Mouse (Mus musculus) embryonic facial prominence, embryonic 14.5 days (tissue): ENCODE results near the gene Vav1. TPM values are rescaled to one million over a fixed set of nuclear protein-coding genes. Genes with fewer than 3 reads are reported as not detected.
"Not testable (repeated sequence)": the region's sequence is repeated elsewhere in the genome, so short reads cannot be mapped to it uniquely, and the experiment has no call there.

Source experiments
- ATAC-seq: fragments of 200-750 bp; cut with Nextera tagmentation; 2 replicates; pipeline ENCODE4 v1.8.0; 2017; ENCODE audit warnings: low read depth, moderate number of reproducible peaks, moderate TSS enrichment
- DNase-seq: peaks from one replicate; pipeline ENCODE4 v3.0.0-alpha.2; 2015; ENCODE audit warnings: low spot score
- H3K27ac ChIP-seq: fragments of 300-500 bp; sonication (generic); replicated peaks from 2 replicates; pipeline ENCODE4 v1.5.1; 2014; ENCODE audit warnings: low read depth, mild to moderate bottlenecking, low read length, moderate library complexity
- H3K27me3 ChIP-seq: fragments of 300-500 bp; sonication (generic); replicated peaks from 2 replicates; pipeline ENCODE4 v1.6.1; 2014; ENCODE audit warnings: low read length; ENCODE audit not compliant: control insufficient read depth, insufficient read depth
- H3K36me3 ChIP-seq: fragments of 300-500 bp; sonication (generic); 2 replicates; pipeline ENCODE4 v1.6.1; 2014; ENCODE audit warnings: low read length, mixed read lengths; ENCODE audit not compliant: control insufficient read depth, insufficient read depth
- H3K4me1 ChIP-seq: fragments of 300-500 bp; sonication (generic); 2 replicates; pipeline ENCODE4 v1.6.1; 2014; ENCODE audit warnings: antibody characterized with exemption, low read length; ENCODE audit not compliant: control insufficient read depth, insufficient read depth
- H3K4me2 ChIP-seq: fragments of 300-500 bp; sonication (generic); 2 replicates; pipeline ENCODE4 v1.6.1; 2014; ENCODE audit warnings: low read depth, mild to moderate bottlenecking, low read length, moderate library complexity, mixed read lengths
- H3K4me3 ChIP-seq: fragments of 300-500 bp; sonication (generic); 2 replicates; pipeline ENCODE4 v1.5.1; 2014; ENCODE audit warnings: low read depth, mild to moderate bottlenecking, low read length
- H3K9ac ChIP-seq: fragments of 300-500 bp; sonication (generic); 2 replicates; pipeline ENCODE4 v1.6.1; 2014; ENCODE audit warnings: low read depth, mild to moderate bottlenecking, low read length, moderate library complexity, mixed read lengths
- H3K9me3 ChIP-seq: fragments of 300-500 bp; sonication (generic); 2 replicates; pipeline ENCODE4 v1.6.1; 2016; ENCODE audit warnings: low read length; ENCODE audit not compliant: control insufficient read depth
- WGBS: fragments of 180-500 bp; shearing (Covaris S2); extraction: QIAGEN DNeasy Blood & Tissue Kit; methylation state at CpG from one replicate; pipeline ENCODE4 v1.1.7; 2014; 5-methylcytosine and 5-hydroxymethylcytosine counted together
- polyA plus RNA-seq: library from polyadenylated mRNA; unstranded; fragments of >200 nt; fragmentation: Nextera tagmentation; extraction: Ambion mirVana; gene quantifications from 2 replicates; pipeline ENCODE4 v1.2.1, GENCODE M21; 2014

Vav1 gene
- polyA plus RNA-seq, 1 experiment from 2014 or later = 4.0 TPM

DNA sequence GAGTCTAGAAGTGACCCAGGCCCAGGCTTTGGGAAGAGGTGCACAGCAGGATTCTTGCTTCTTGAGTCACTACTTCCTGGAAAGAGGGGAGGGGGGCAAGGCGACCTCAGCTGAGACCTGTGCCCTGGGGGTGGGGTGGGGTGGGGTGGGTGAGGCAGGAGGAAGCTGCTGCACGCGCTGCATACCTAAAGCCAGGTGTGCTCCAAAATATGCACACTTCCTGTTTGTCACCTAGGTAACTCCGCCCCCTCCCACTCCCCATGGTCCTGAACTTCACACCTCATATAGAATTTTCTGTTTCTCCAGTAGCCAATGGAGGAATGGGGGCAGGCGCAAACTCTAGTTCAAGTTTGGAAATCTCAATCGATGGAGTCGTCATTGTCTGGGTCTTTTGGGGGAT is 5.1 kb upstream of the Vav1 start:
- WGBS = 29% methylated on average over 7 of the region's 7 CpGs
- peaks cover 10% of the 10 kb centered on the region for H3K27me3 ChIP-seq

DNA sequence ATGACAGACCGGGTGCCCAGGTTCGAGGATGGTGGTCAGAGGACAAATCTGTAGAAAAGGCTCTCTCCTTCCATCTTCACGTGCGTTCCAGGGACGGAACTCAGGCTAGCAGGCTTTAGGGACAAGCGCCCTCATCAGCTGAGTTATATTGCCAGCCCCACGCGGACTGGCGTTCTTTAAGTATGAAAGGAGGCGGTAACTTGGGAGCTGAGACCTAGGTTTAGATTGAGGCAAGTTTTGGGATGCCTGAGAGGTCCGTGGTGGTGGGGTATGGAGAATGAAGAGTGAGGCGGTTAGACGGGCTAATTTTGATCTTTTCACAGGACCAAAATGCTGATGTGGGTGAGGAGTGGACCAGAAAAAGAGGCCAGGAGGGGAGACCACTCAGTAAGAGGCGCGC is 4.2 kb upstream of the Vav1 start:
- Histone ChIP-seq H3K27ac (no peak overlapping the region), H3K4me2 (peak overlapping the region; percentile 81), H3K27me3 (peaks cover 10% of the 10 kb centered on the region), H3K4me1 (peaks cover 13% of the 10 kb centered on the region; the same call in 1 of the 2 replicates), H3K36me3 (no peaks in the 10 kb centered on the region), H3K9me3 (no peaks in the 10 kb centered on the region), H3K4me3 (peak overlapping the region; percentile 59), H3K9ac (peak overlapping the region; percentile 65)
- ATAC-seq (0 out of 2 replicates have a peak, but pooled peaks have one; percentile 2), DNase-seq (peak; percentile 16)
- 6% methylated on average over 15 of the region's 15 CpGs for WGBS

More for the DNA sequence above, 5.1 kb upstream of the Vav1 start:
- ATAC-seq = no peak
- Histone ChIP-seq H3K4me1 (peaks cover 13% of the 10 kb centered on the region; the same call in 1 of the 2 replicates), H3K27ac (no peak overlapping the region), H3K4me3 (no peak overlapping the region), H3K9ac (no peak overlapping the region), H3K9me3 (no peaks in the 10 kb centered on the region), H3K4me2 (no peak overlapping the region), H3K36me3 (no peaks in the 10 kb centered on the region)
- DNase-seq = peak; percentile 8

DNA sequence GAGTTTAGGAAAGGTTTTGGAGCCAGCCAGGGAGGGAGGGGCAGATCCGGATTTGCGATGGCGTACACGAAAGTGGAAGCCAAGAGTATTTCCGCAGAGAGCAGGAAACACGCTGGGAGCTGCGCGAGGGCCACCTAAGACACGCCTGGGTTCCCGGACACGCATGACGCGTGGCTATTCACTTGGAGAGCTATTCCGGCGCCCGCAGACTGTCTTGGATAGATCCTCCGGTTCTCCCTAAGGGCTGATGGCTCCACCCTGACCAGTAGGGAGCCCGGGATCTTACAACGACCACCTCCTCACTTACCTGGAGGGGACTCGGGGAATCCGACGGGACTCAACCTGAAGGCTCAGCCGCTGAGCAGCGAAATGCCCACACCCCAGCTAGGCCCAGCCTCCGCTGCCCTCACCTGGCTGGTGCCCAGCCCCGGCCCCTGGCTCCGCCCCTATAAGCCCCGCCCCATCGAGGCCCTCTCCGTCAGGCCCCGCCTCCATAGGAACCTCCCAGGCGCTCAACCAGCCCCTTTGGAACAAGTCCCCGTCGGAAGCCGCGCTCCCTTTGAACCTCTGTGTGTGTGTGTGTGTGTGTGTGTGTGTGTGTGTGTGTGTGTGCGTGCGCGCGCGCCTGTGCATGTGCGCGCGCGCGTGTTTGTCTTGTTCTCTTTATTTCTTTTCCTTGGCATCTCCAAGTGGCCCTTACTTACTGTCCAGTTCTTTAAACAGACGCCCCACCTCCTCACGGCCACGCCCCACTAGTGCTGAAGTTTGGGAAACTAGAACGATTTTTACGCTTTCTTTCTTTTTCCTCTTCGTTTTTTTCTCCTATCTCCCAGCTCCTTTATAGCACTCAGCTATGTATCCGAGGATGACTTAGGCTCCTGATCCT is 3.5 kb upstream of the Vav1 start:
- Histone ChIP-seq H3K9me3 (no peaks in the 10 kb centered on the region), H3K4me1 (peaks cover 13% of the 10 kb centered on the region; the same call in 1 of the 2 replicates), H3K27me3 (peaks cover 10% of the 10 kb centered on the region), H3K36me3 (no peaks in the 10 kb centered on the region), H3K9ac (peak overlapping the region; percentile 65), H3K27ac (no peak overlapping the region), H3K4me2 (peak overlapping the region; percentile 81), H3K4me3 (peak overlapping the region; percentile 59)
- DNase-seq (peak; percentile 89), ATAC-seq (peak; percentile 87)
- 1% methylated on average over 38 of the region's 53 CpGs for WGBS

DNA sequence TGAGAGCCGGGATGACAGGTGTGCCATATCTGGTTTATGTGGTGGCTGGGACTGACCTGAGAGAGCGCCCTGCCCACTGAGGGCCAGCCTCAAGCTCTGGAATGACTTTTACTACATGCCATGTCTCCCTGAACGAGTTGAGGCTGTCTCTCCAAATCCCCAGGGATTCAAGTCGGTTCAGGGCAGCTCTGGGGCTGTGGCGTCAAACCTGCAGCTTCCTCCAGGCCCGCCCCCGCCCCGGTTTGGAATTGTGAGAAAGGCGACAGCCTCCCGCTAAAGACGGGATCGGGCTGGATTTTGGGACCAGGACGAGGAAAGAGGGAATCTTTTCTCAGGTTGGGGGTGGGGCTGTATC is 2.9 kb upstream of the Vav1 start:
- Histone ChIP-seq H3K27me3 (peaks cover 10% of the 10 kb centered on the region), H3K9ac (peak overlapping the region; percentile 46; the same call in 1 of the 2 replicates)

DNA sequence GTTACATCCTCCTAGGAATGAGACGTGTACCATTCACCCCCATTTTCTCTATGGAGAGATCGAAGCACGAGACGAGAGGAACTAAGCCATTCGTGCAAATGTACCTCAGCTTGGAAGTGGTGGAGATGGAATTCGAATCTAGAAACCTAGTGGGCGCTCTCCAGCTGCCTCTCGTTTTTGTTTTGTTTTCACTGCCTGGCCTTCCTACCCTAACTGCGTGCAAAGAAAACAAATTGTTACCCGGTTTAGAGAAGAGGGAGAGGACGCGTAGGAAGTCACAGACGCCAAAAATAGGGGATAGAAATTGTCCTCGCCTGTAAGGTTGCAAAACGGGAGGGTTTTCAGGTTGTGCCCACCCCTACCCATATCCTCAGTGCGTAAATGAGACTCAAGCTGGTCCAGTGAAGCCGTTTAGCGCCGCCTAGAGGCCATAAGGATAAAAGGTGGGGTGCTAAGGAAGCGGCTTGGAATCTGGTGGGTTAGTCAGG is 2.2 kb upstream of the Vav1 start:
- Histone ChIP-seq H3K9ac (peak overlapping the region; percentile 47; the same call in 1 of the 2 replicates), H3K4me3 (peak overlapping the region; percentile 59), H3K4me2 (peak overlapping the region; percentile 81), H3K36me3 (no peaks in the 10 kb centered on the region), H3K9me3 (no peaks in the 10 kb centered on the region), H3K4me1 (peaks cover 13% of the 10 kb centered on the region; the same call in 1 of the 2 replicates), H3K27ac (no peak overlapping the region), H3K27me3 (peaks cover 10% of the 10 kb centered on the region)
- peak; percentile 90 for DNase-seq
- under 1% methylated on average over 20 of the region's 20 CpGs for WGBS
- ATAC-seq = peak; percentile 77

More for the DNA sequence above, 2.9 kb upstream of the Vav1 start:
- ATAC-seq = no peak
- H3K36me3 ChIP-seq = no peaks in the 10 kb centered on the region
- peaks cover 13% of the 10 kb centered on the region; the same call in 1 of the 2 replicates for H3K4me1 ChIP-seq
- DNase-seq = peak; percentile 20
- WGBS = 4% methylated on average over 13 of the region's 13 CpGs
- H3K4me2 ChIP-seq = peak overlapping the region; percentile 81
- no peaks in the 10 kb centered on the region for H3K9me3 ChIP-seq
- peak overlapping the region; percentile 59 for H3K4me3 ChIP-seq
- no peak overlapping the region for H3K27ac ChIP-seq

DNA sequence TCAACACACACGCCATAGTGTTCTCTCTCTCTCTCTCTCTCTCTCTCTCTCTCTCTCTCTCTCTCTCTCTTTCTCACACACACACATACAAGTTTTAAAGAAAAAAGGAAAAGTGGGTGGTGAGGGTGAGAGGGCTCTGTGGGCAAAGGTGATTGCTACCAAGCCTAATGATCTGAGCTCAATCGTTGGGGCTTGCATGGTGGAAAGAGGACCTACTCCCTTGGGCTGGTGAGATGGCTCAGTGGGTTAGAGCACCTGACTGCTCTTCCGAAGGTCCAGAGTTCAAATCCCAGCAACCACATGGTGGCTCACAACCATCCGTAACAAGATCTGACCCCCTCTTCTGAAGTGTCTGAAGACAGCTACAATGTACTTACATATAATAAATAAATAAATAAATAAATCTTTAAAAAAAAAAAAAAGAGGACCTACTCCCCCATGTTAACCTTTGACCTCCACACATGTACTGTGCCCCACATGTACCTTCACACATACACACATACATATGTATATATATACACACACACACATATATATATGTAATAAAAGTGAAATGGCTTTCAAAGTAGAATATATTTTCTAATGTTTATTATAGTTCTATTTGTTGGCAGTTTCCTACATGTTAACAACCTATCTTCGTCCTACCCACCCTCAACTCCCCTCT is 1.2 kb upstream of the Vav1 start:
- ATAC-seq, H3K27ac ChIP-seq, H3K9me3 ChIP-seq, H3K4me3 ChIP-seq, H3K9ac ChIP-seq, DNase-seq, H3K4me2 ChIP-seq, H3K36me3 ChIP-seq: not testable (repeated sequence)
- Histone ChIP-seq H3K4me1 (peaks cover 13% of the 10 kb centered on the region; the same call in 1 of the 2 replicates), H3K27me3 (peaks cover 10% of the 10 kb centered on the region)
- 80% methylated on average over 4 of the region's 5 CpGs for WGBS

DNA sequence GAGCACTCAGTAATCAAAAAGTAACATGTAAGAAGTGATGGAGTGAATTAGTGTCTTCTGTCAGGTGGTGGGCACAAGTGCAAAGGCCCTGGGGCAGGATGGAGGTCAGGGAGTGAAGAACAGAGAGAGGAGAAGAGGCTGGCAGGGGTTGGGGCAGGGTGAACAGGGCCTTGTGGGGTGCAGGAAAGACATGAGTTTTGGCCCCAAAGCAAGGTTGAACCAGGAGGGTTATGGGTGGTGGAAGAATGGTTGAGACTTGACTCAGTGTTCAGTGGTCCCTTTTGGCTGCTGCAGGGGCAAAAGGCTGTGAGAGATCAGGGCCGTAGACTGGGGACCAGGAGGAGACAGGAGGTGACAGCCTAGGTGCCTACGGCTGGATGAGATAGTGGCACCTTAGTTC is 363 bp upstream of the Vav1 start:
- H3K9me3 ChIP-seq = no peaks in the 10 kb centered on the region
- H3K4me3 ChIP-seq = no peak overlapping the region
- no peaks in the 10 kb centered on the region for H3K36me3 ChIP-seq
- ATAC-seq = no peak
- no peak overlapping the region for H3K9ac ChIP-seq
- peaks cover 10% of the 10 kb centered on the region for H3K27me3 ChIP-seq
- no peak overlapping the region for H3K27ac ChIP-seq
- 89% methylated on average over 2 of the region's 2 CpGs for WGBS
- no peak for DNase-seq
- no peak overlapping the region for H3K4me2 ChIP-seq
- H3K4me1 ChIP-seq = peaks cover 13% of the 10 kb centered on the region; the same call in 1 of the 2 replicates

DNA sequence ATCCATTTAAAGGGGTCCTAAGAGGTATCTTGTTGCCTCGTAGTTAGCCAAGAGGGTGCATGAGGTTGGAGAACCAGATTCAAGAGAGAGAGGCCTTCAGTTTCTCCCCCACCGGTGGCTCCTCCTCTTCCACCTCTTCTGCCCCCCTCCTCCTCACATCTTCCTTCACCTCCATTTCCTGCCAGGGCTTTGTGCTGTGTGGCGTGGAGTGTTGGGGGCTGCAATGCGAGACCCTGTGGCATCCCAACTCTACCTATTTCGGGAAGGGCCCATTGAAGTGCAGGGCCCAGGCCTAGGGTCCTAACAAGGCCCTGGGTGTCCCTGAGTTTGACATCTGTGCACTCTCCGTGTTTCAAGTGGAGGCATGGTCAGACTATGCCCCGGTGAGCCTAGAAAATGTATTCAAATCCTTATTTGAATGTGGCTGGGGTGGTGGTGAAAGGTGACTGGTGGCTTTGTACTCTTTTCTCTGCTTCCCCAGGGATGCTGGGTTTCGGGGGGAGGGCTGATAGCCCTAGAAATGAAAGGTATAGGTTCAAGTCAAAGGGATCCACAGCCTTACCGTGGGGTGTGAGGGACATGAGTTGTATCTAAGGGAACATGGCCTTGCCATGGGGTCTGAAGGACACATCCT is 808 bp downstream of the Vav1 start:
- whole genome bisulfite sequencing = 51% methylated on average over 9 of the region's 9 CpGs
- peaks cover 6% of the 10 kb centered on the region for H3K27me3 ChIP-seq
- ATAC-seq (no peak), DNase-seq (no peak)
- H3K4me1 ChIP-seq = peaks cover 11% of the 10 kb centered on the region; the same call in 1 of the 2 replicates
- no peaks in the 10 kb centered on the region for H3K36me3 ChIP-seq
- H3K9ac ChIP-seq = no peak overlapping the region
- no peaks in the 10 kb centered on the region for H3K9me3 ChIP-seq
- no peak overlapping the region for H3K4me2 ChIP-seq
- H3K4me3 ChIP-seq = no peak overlapping the region
- no peak overlapping the region for H3K27ac ChIP-seq
